Mouse (Mus musculus): Measurements from ENCODE around the gene C1qtnf5. TPM values are rescaled to one million over a fixed set of nuclear protein-coding genes. Genes with fewer than 3 reads are reported as not detected.

The C1qtnf5 gene
- polyA plus RNA-seq, 1 experiment from 2014 or later = 2.9 TPM

GRCm38 (mm10) chr9:44113105-44113789 lies 6.2 kb downstream of the C1qtnf5 start, which contains the start of the genes Gm49380 and Rnf26:
Gene Gm49380 (minus strand): TSS chr9:44113500.
Gene Rnf26 (minus strand): TSS chr9:44113517.
- no peaks in the 10 kb centered on the region for H3K9me3 ChIP-seq
- H3K4me2 ChIP-seq = peak within 1 kb of the TSS; percentile 58
- WGBS = under 1% methylated on average over 50 of the region's 51 CpGs
- ATAC-seq (replicated peaks) = peak; percentile 96
- peak within 1 kb of the TSS; percentile 86 for H3K4me3 ChIP-seq
- H3K36me3 ChIP-seq (replicated peaks) = no peaks in the 10 kb centered on the region
- H3K27ac ChIP-seq = peak within 1 kb of the TSS; percentile 53; the same call in 1 of the 2 replicates
- peaks cover 37% of the 10 kb centered on the region for H3K4me1 ChIP-seq
- H3K27me3 ChIP-seq (replicated peaks) = no peaks in the 10 kb centered on the region
- H3K9ac ChIP-seq = peak within 1 kb of the TSS; percentile 69

GRCm38 (mm10) chr9:44114453-44114852 lies 7.4 kb downstream of the C1qtnf5 start:
- Histone ChIP-seq H3K9ac (no peak overlapping the region), H3K36me3 (replicated peaks) (no peaks in the 10 kb centered on the region), H3K27ac (no peak overlapping the region), H3K27me3 (replicated peaks) (no peaks in the 10 kb centered on the region), H3K9me3 (no peaks in the 10 kb centered on the region), H3K4me1 (peaks cover 25% of the 10 kb centered on the region), H3K4me3 (no peak overlapping the region), H3K4me2 (no peak overlapping the region)
- ATAC-seq (replicated peaks) = no peak
- 93% methylated on average over 2 of the region's 2 CpGs for WGBS

- H3K4me1 ChIP-seq = peaks cover 13% of the 10 kb centered on the region
- no peaks in the 10 kb centered on the region for H3K9me3 ChIP-seq
- no peaks in the 10 kb centered on the region for H3K36me3 ChIP-seq (replicated peaks)
- H3K27ac ChIP-seq = no peak overlapping the region
- H3K4me3 ChIP-seq = no peak overlapping the region
- WGBS = 96% methylated on average over 9 of the region's 9 CpGs
- no peaks in the 10 kb centered on the region for H3K27me3 ChIP-seq (replicated peaks)
- ATAC-seq (replicated peaks) = no peak
- H3K4me2 ChIP-seq = no peak overlapping the region
- H3K9ac ChIP-seq = no peak overlapping the region
These were observed 8.6 kb downstream of the C1qtnf5 start for GRCm38 (mm10) chr9:44115599-44115998.

GRCm38 (mm10) chr9:44116182-44116581 lies 9.1 kb downstream of the C1qtnf5 start:
- no peak for ATAC-seq (replicated peaks)
- no peak overlapping the region for H3K4me2 ChIP-seq
- no peak overlapping the region for H3K9ac ChIP-seq
- H3K27me3 ChIP-seq (replicated peaks) = no peaks in the 10 kb centered on the region
- H3K4me1 ChIP-seq = peaks cover 11% of the 10 kb centered on the region
- H3K36me3 ChIP-seq (replicated peaks) = no peaks in the 10 kb centered on the region
- no peaks in the 10 kb centered on the region for H3K9me3 ChIP-seq
- H3K27ac ChIP-seq = no peak overlapping the region
- no peak overlapping the region for H3K4me3 ChIP-seq
- WGBS = 94% methylated on average over 4 of the region's 4 CpGs

- Histone ChIP-seq H3K27ac (no peak overlapping the region), H3K4me2 (no peak overlapping the region), H3K9ac (no peak overlapping the region), H3K9me3 (no peaks in the 10 kb centered on the region), H3K4me3 (no peak overlapping the region), H3K4me1 (0 out of 2 replicates have a peak, but pooled peaks cover 2% of the 10 kb centered on the region), H3K27me3 (replicated peaks) (no peaks in the 10 kb centered on the region), H3K36me3 (replicated peaks) (no peaks in the 10 kb centered on the region)
- ATAC-seq (replicated peaks) = no peak
- 44% methylated on average over 5 of the region's 5 CpGs for WGBS
These were observed 12.0 kb downstream of the C1qtnf5 start for GRCm38 (mm10) chr9:44119011-44119410.

GRCm38 (mm10) chr9:44119948-44120465 lies 13.0 kb downstream of the C1qtnf5 start:
- WGBS = 84% methylated on average over 8 of the region's 8 CpGs
- no peaks in the 10 kb centered on the region for H3K4me1 ChIP-seq
- H3K4me3 ChIP-seq = no peak overlapping the region

GRCm38 (mm10) chr9:44124317-44124716 lies 17.3 kb downstream of the C1qtnf5 start:
- Histone ChIP-seq H3K9ac (no peak overlapping the region), H3K27ac (no peak overlapping the region), H3K4me3 (no peak overlapping the region), H3K36me3 (replicated peaks) (no peaks in the 10 kb centered on the region), H3K4me2 (no peak overlapping the region), H3K4me1 (peaks cover 9% of the 10 kb centered on the region; the same call in 1 of the 2 replicates), H3K9me3 (no peaks in the 10 kb centered on the region), H3K27me3 (replicated peaks) (peaks cover 4% of the 10 kb centered on the region; the same call in 1 of the 2 replicates)
- WGBS = 70% methylated on average over 6 of the region's 6 CpGs
- no peak for ATAC-seq (replicated peaks)

More at GRCm38 (mm10) chr9:44119948-44120465, 13.0 kb downstream of the C1qtnf5 start:
- H3K27ac ChIP-seq = no peak overlapping the region
- no peaks in the 10 kb centered on the region for H3K36me3 ChIP-seq (replicated peaks)
- H3K27me3 ChIP-seq (replicated peaks) = no peaks in the 10 kb centered on the region
- H3K4me2 ChIP-seq = no peak overlapping the region
- no peak for ATAC-seq (replicated peaks)
- no peaks in the 10 kb centered on the region for H3K9me3 ChIP-seq
- H3K9ac ChIP-seq = no peak overlapping the region

- Histone ChIP-seq H3K9me3 (no peaks in the 10 kb centered on the region), H3K36me3 (replicated peaks) (no peaks in the 10 kb centered on the region), H3K9ac (no peak overlapping the region), H3K27me3 (replicated peaks) (peaks cover 4% of the 10 kb centered on the region; the same call in 1 of the 2 replicates), H3K27ac (no peak overlapping the region), H3K4me2 (no peak overlapping the region), H3K4me1 (peaks cover 14% of the 10 kb centered on the region), H3K4me3 (no peak overlapping the region)
- ATAC-seq (replicated peaks) = no peak
- 46% methylated on average over 5 of the region's 5 CpGs for WGBS
These were observed 18.0 kb downstream of the C1qtnf5 start for GRCm38 (mm10) chr9:44125026-44125425.

- Histone ChIP-seq H3K36me3 (replicated peaks) (no peaks in the 10 kb centered on the region), H3K27ac (no peak overlapping the region), H3K4me1 (peaks cover 21% of the 10 kb centered on the region), H3K27me3 (replicated peaks) (peaks cover 4% of the 10 kb centered on the region; the same call in 1 of the 2 replicates), H3K4me2 (peak overlapping the region; percentile 16; the same call in 1 of the 2 replicates), H3K9me3 (no peaks in the 10 kb centered on the region), H3K9ac (no peak overlapping the region), H3K4me3 (no peak overlapping the region)
- ATAC-seq (replicated peaks) = 0 out of 2 replicates have a peak, but pooled peaks have one; percentile 63
- 29% methylated on average over 18 of the region's 18 CpGs for WGBS
These were observed 18.7 kb downstream of the C1qtnf5 start for GRCm38 (mm10) chr9:44125546-44126428.

GRCm38 (mm10) chr9:44126746-44127145 lies 19.7 kb downstream of the C1qtnf5 start:
- no peak overlapping the region for H3K9ac ChIP-seq
- no peaks in the 10 kb centered on the region for H3K36me3 ChIP-seq (replicated peaks)
- WGBS = 92% methylated on average over 3 of the region's 3 CpGs
- no peak overlapping the region for H3K4me2 ChIP-seq
- no peak overlapping the region for H3K4me3 ChIP-seq
- no peaks in the 10 kb centered on the region for H3K9me3 ChIP-seq
- H3K27me3 ChIP-seq (replicated peaks) = peaks cover 7% of the 10 kb centered on the region; the same call in 1 of the 2 replicates
- H3K4me1 ChIP-seq = peaks cover 21% of the 10 kb centered on the region
- no peak for ATAC-seq (replicated peaks)
- H3K27ac ChIP-seq = no peak overlapping the region

GRCm38 (mm10) chr9:44127351-44127801 lies 20.3 kb downstream of the C1qtnf5 start:
- H3K27ac ChIP-seq = no peak overlapping the region
- peaks cover 21% of the 10 kb centered on the region for H3K4me1 ChIP-seq
- 56% methylated on average over 3 of the region's 3 CpGs for WGBS
- H3K4me2 ChIP-seq = no peak overlapping the region
- no peaks in the 10 kb centered on the region for H3K36me3 ChIP-seq (replicated peaks)
- ATAC-seq (replicated peaks) = no peak
- peaks cover 11% of the 10 kb centered on the region for H3K27me3 ChIP-seq (replicated peaks)
- no peak overlapping the region for H3K9ac ChIP-seq
- no peaks in the 10 kb centered on the region for H3K9me3 ChIP-seq
- no peak overlapping the region for H3K4me3 ChIP-seq

- Histone ChIP-seq H3K4me2 (peak overlapping the region; percentile 53), H3K4me1 (peaks cover 29% of the 10 kb centered on the region), H3K27me3 (replicated peaks) (peaks cover 29% of the 10 kb centered on the region), H3K27ac (no peak overlapping the region), H3K36me3 (replicated peaks) (no peaks in the 10 kb centered on the region), H3K9me3 (no peaks in the 10 kb centered on the region), H3K9ac (peak overlapping the region; percentile 24; the same call in 1 of the 2 replicates), H3K4me3 (peak overlapping the region; percentile 27)
- WGBS = 7% methylated on average over 9 of the region's 9 CpGs
- no peak for ATAC-seq (replicated peaks)
These were observed 22.6 kb downstream of the C1qtnf5 start for GRCm38 (mm10) chr9:44129633-44130032.
